Mouse (Mus musculus) mouse embryonic stem cell (cell line): Measurements from ENCODE around the gene Cldn1.

ENCODE experiments used
- in situ Hi-C, 2 experiments: fragments of 300-500 bp; cut with MboI; formaldehyde crosslinking; loops; 1 replicate in 1 of 2; 3 replicates in 1 of 2; pipeline ENCODE4 v1.14.3; 2019 to 2020; ENCODE audit warnings: low sequenced_read_pairs in 2 of 2, low pct_unique_long_range_greater_than_20kb in 1 of 2, mixed read lengths in 1 of 2; ENCODE audit not compliant: unreplicated experiment in 1 of 2

The Cldn1 gene

GRCm38 (mm10) chr16:26316281-26316680 is 55.4 kb downstream of the Cldn1 start:
- in situ Hi-C loops: no loop called here

DNA sequence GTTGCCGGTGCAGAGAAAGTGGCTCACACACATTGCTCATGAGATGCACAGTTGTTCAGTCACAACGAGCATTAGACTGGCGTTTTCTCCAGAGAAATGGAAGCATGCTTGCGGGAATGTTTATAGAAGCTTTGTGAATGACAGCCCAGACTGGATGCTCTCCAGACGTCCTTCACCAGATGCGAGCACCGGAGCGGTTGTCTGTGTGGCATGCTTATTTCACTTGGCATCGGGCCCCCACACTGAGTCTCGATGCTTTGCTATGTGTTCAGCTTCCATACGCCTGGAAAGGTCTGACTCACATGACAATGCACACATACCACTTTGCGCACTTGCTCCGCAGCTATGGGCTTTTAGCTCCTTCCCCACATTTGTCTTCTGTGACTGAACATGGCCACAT is 56.8 kb downstream of the Cldn1 start:
- in situ Hi-C loops: no loop called here

DNA sequence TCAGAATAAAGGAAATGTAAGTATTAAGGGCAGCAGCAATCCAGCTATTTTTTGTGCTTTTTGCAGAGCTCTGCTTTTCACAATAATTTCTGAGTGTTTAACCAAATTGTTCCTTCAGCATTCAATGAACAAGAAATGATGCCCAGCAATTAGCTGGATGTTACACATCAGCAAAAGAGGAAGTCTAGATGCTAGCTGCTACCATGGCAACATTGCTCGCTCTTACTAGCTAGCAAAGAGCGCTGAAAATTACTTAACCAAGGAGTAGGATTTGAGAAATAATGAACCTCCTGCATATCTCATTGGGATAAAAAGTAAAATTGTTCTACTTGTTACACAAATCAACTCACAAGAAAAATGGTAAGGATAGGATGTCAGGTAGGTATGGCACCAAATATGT is 62.2 kb downstream of the Cldn1 start:
- in situ Hi-C loops: no loop called here
